Mouse (Mus musculus) spleen, adult 2 months (tissue): ENCODE measurements around the gene Osbpl3.

Source experiments
- CTCF ChIP-seq: fragments of 200-500 bp; IDR thresholded peaks from 2 replicates; pipeline ENCODE4 v1.5.1; 2011; ENCODE audit warnings: mild to moderate bottlenecking, inconsistent platforms; ENCODE audit not compliant: insufficient read depth, insufficient read length, insufficient replicate concordance; ENCODE audit errors: extremely low read depth
- POLR2A ChIP-seq: fragments of 200-500 bp; IDR thresholded peaks from 2 replicates; pipeline ENCODE4 v1.6.1; 2011; ENCODE audit warnings: low read depth, low read length, inconsistent platforms

DNA sequence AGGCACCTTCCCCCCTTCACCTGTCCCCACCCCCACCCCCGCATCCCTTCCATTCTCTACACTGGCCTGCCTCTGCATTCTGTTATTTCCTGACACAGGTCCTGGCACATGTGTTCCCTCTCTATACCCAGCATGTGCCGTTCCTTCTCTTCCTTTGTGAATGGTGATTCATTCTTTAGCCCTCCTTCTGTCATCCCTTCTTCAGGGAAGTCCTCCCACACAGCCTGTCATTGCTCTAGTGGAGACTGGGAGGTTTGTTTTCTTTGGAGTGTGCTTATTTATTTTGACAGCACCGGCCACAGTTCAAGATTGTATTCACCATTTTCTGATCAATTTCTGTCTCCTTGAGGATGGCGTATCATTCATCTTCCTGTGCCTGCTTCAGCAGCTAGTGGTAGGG lies 6.0 kb upstream of the Osbpl3 start:
- TF ChIP-seq POLR2A (no peak), CTCF (no peak)
